Mouse (Mus musculus) thymus, postnatal 0 days (tissue): ENCODE data around the gene Tespa1. TPM values are rescaled to one million over a fixed set of nuclear protein-coding genes. Genes with fewer than 3 reads are reported as not detected.
"Not testable (repeated sequence)": the region's sequence is repeated elsewhere in the genome, so short reads cannot be mapped to it uniquely, and the experiment has no call there.

ENCODE experiments used
- DNase-seq: peaks from one replicate; pipeline ENCODE4 v3.0.0-alpha.2; 2015; ENCODE audit warnings: low spot score
- polyA plus RNA-seq: library from polyadenylated mRNA; unstranded; fragments of >200 nt; fragmentation: Nextera tagmentation; extraction: Ambion mirVana; gene quantifications from 2 replicates; pipeline ENCODE4 v1.2.1, GENCODE M21; 2015

The Tespa1 gene
- polyA plus RNA-seq, 1 experiment from 2014 or later, result 188 TPM

DNA sequence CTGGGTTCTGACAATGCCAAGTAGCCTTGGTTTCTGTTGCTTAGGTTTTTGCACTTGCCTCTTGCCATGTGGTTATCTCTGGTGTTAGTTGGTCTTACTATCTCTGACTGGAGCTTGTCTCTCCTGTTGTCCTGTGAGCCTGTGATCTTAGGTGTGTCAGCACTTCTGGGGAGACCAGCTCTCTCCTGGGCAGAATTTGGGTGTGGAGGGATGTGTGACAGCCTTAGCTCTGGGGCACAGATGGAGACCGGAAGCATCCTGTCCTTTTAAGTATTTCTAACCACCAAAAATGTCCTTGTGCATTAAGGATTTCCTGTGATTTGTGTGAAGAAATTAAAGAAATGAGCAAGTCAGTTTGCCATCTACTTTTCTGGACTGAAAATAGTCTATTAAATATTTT lies 21.4 kb downstream of the Tespa1 start:
- peak; percentile 27 for DNase-seq

DNA sequence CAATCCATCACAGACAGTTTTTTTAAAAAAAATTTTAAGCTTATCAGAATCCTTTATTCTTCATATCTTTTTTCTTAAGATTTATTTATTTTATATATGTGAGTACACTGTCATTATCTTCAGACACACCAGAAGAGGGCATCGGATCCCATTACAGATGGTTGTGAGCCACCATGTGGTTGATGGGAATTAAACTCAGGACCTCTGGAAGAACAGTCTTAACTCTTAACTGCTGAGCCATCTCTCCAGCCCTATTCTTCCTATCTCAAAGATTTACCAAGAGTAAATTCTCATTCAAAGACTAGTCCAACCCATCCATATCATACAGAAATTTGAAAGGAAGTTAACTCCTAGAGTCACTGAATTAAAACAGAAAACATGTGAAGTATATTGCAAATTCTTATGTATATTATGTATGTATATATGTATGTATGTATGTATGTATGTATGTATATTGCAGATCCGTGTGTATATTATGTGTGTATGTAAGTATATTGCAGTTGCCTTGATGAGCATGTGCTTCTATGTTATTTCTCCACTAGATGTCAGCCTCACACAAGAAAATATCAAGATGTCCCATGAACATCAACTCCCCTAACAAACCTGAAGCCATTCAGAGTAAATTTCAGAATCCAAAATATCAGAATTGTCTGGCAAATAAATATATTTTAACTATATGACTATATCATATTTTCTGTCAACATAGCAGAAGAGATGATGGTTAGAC lies 40.9 kb downstream of the Tespa1 start:
- DNase-seq, result peak; percentile 54

DNA sequence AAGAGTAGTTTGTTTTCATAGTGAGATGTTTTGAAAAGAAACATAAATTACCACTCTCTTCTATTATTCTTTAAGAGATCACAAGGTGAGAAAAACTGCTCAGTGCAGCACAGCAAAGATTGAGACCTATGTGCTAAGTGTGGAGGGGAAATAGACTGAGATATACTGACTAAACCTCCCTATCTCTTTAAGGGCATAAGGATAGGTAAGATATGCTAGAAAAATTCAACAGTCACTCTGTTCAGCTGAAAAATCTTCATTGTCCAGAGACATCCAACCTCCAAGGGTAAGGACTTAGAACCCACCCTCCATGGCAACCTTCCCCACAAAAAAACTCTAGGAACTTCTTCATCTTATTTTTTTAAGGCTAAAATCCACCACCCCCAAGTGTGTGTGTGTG lies 42.1 kb downstream of the Tespa1 start:
- no peak for DNase-seq

DNA sequence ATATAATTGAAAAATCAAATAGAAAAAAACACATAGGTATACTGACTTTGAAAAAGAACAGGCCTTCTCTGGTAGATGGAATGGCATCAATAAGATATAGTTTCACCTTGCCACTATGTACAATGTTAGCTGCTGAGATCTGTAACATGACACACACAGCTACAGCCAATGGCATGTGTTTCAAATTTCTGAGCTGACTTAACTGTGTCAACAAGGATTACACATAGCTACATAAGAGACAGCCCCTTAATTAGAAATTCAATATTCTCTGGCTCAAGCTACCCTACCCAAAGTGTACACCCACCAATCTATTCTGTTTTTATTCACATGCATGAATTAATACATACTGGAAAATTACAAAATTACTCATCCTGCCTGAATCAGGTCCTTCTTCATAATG lies 45.7 kb downstream of the Tespa1 start:
- DNase-seq, result no peak

DNA sequence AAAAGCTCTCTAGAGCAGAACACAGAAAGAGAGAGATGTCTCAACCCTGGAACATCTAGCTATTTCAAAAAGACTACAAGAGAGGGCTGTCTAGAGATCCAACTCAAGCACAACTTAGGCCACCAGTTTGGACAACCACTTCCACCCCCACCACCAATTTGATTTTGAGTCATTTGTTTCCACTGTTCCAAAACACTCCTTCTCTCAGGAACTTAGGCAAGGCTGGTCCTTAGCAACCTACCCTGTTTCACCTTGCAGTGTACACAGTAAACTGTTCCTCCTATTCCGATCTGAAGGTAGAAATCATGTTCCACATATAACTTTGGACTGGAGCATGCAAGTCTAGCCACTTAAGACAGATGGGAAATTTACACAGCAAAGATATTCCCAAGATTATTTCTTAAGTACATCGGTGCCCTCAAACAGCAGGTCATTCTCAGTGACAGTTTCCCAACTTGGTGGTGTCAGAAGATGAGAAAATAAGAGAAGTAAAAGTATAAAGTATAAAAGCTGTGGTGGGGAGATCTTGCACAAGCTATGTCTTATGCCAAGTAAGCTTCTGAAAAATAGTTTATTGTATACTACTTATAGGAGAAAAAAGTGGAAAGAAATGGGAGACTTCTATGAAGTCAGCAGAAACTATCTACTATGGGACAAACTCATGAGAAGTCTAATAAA lies 47.5 kb downstream of the Tespa1 start:
- no peak for DNase-seq

DNA sequence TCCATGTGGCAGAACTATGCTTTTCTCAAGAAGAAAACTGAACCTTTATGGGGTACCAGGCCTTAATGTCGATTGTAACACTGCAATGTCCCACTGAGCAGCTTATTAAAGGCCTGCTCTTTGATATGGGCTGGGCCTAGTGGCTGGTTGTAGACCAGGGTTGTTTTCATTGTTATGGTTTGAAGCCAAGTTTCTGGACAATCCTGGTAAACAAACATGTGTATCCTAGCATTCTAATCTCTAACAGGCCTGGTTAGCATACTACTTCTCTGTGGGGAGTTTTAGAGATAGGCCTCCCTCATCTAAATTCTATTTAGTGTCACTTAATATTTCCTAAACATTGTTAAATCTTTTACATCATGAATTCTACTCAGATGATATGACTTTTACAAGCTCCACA lies 49.0 kb downstream of the Tespa1 start:
- DNase-seq, result no peak

DNA sequence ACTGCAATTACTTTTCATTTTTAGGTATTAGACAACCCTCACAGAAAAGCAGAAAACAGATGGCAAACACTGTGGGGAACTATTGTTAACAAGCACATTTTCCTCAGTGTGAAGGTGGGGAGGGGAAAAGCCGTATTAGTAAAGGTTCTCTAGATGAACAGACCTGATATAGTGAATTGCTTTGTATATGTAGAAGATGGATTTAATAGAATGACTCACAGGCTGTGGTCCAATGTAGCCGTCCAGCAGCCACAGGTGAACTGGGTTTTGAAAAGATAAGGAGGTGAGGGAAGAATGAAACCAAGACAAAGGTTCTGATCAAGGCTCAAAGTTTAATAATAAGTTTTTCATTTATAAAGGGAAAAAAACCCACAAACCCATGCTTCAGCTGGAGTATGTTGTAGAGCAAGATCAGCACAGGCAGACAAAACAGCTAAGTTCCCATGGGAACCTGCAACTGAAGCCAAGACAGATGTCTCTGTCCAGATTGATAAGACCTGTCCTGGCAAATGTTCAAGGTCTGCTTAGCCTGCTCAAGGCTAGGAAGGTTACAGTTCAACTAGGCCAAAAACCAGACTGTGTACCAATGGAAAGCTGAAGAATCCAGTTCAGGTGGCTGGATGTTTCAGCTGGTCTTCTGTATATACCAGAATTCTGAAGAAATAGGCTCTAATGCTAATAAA lies 50.0 kb downstream of the Tespa1 start:
- DNase-seq, result no peak

DNA sequence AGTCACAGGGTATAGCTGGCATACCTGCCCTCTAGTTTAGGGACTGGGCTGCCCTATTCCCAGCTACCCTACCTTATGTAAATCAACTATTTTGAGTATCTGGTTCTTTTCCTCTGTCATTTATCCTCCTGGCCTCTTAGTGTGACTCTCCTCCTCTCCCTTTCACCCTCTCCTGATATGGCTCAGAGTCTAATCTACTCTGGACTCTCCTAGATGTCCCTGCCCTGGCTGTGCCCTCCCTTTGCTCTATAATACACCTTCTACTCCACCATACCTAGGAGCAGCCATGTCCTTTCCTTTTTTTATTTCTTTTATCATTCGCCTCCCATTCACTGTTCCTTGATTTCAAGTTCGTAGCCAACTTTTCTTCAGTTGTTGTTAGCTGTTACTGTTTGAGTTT lies 52.5 kb downstream of the Tespa1 start:
- DNase-seq, result no peak

DNA sequence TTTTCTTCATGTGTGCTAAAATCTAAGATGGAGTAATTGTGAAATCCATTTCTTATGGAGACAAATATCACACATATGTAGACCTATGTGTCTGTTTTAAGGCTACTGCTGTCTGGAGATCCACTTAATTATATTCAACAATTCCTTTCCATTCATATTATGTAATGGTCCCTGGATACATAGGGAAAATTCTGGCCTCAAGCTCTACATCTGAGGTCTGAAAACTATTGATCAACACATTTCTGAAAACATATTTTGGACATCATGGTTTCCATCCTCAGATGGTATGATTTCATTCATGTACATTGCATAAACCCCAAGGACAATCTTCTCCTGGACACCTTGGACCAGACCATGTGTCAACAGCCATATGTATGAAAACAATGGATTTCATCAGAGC lies 71.6 kb downstream of the Tespa1 start, which contains the start of gene Vmn2r84:
TSS of gene Vmn2r84 (minus strand) at position 101 of the 400 bp plus-strand sequence.
- DNase-seq, result no peak

DNA sequence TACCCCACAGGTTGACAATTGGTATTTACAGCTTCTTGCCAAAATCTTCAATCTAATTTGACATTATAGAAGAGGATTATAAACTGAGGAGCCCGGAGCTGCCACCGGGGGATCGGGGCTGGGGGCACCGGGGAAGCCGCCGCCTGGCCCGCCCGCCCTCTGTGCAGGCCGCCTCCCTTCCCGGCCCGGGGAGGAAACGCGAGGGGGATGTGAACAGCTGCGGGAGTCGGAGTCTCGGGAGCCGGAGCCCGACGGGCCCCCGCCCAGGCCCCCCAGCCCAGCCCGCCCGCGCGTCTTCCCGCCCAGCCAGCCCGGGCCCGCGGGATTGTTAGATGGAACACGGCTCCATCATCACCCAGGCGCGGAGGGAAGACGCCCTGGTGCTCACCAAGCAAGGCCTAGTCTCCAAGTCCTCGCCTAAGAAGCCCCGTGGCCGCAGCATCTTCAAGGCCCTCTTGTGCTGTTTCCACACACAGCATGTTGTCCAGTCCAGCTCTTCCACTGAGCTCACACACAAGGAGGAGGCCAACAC lies 89.6 kb downstream of the Tespa1 start:
- DNase-seq, result not testable (repeated sequence)

Other genes with a start within 250 kb of the Tespa1 start
- gene Olfr823, start 207.5 kb upstream of the Tespa1 start, polyA plus RNA-seq, result not detected in 2 replicates
- gene Olfr824, start 192.9 kb upstream of the Tespa1 start, polyA plus RNA-seq, result not detected in 2 replicates
- not detected in 2 replicates for gene Olfr825, start 156.1 kb upstream of the Tespa1 start, polyA plus RNA-seq
- gene Olfr826, start 138.7 kb upstream of the Tespa1 start, polyA plus RNA-seq, result not detected in 2 replicates
- not detected in 2 replicates for gene Olfr827, start 108.5 kb upstream of the Tespa1 start, polyA plus RNA-seq
- gene Neurod4, start 42.6 kb upstream of the Tespa1 start, polyA plus RNA-seq, result 0.05 TPM in 2 replicates
- gene Vmn2r84, start 71.5 kb downstream of the Tespa1 start, polyA plus RNA-seq, result 0.68 and 1.4 TPM in 2 replicates
- not detected in 2 replicates for gene Vmn2r85, start 106.8 kb downstream of the Tespa1 start, polyA plus RNA-seq
- gene Vmn2r86, start 133.2 kb downstream of the Tespa1 start, polyA plus RNA-seq, result not detected in 2 replicates
- gene Vmn2r87, start 174.5 kb downstream of the Tespa1 start, polyA plus RNA-seq, result not detected in 2 replicates